ENCODE assay signal across 8 mouse cellular contexts in the genomic region with DNA sequence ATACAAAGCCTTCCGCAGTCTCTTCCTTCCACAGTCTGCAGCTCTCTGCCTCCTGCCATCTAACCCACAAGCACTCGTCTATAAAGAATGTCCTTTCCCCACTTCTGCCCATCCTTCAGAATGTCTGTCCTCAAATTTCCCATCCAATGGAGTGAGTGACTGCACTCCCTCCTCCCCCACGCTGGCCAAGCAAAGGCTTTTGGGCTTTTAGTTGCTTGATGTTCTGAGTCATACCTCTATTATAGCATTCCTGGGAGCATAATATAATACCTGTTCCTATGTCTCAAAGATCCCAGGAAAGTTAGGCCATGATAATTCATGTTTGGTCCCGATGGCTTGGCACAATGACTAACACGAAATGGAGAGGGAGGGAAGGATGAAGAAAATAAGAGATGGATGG. TPM values are rescaled to one million over a fixed set of nuclear protein-coding genes. Genes with fewer than 3 reads are reported as not detected.
DNase-seq lines count a peak whose midpoint lies in the region; ATAC-seq and TF ChIP-seq lines count a peak whose summit lies in the region.

No protein-coding gene starts in this region.

- WGBS in forebrain, embryonic 15.5 days: 22% methylated on average over 5 of the region's 5 CpGs
- 38% methylated on average over 5 of the region's 5 CpGs for WGBS in liver, embryonic 15.5 days (ENCODE audit: insufficient replicate concordance)
- 39% methylated on average over 5 of the region's 5 CpGs for WGBS in kidney, adult 2 months

- peaks cover 9% of the 10 kb centered on the region for H3K79me2 ChIP-seq in CH12.LX (replicated peaks; ENCODE audit: control insufficient read depth, extremely low read depth, insufficient read depth, poor library complexity, severe bottlenecking)

- H3K4me2 ChIP-seq in CH12.LX (ENCODE audit: insufficient read depth, low read depth, poor library complexity, severe bottlenecking): peak overlapping the region; percentile 27; the same call in 1 of the 2 replicates
- H3K4me2 ChIP-seq in forebrain, embryonic 15.5 days (replicated peaks): peak overlapping the region; percentile 73
- H3K4me2 ChIP-seq in liver, embryonic 15.5 days: peak overlapping the region; percentile 98

- no peak for TF ChIP-seq CTCF in gastrocnemius, adult 2 months (IDR thresholded peaks at IDR 0.05)
- TF ChIP-seq CTCF in CH12.LX (conservative IDR thresholded peaks at IDR 0.05 in 1 of 2, IDR thresholded peaks at IDR 0.05 in 1 of 2; ENCODE audit: low read depth in 2 of 2, low read length in 2 of 2): no peak
- no peak for TF ChIP-seq CTCF in kidney, adult 2 months (conservative IDR thresholded peaks at IDR 0.05; ENCODE audit: insufficient read depth, insufficient read length, low read depth, low read length)

- dilution Hi-C loops in CH12.LX (cut with MboI; ENCODE audit: extremely low pct_ligation_motif_present, extremely low pct_unique_long_range_greater_than_20kb, low sequenced_read_pairs): no loop called here

- no peaks in the 10 kb centered on the region for H3K27me3 ChIP-seq in CH12.LX (replicated peaks)
- H3K27me3 ChIP-seq in forebrain, embryonic 15.5 days: no peaks in the 10 kb centered on the region
- H3K27me3 ChIP-seq in liver, embryonic 15.5 days: no peaks in the 10 kb centered on the region
- H3K27me3 ChIP-seq in kidney, adult 2 months (replicated peaks; ENCODE audit: control insufficient read depth, insufficient read depth, low read length): no peaks in the 10 kb centered on the region

- peak overlapping the region; percentile 90 for H3K4me3 ChIP-seq in gastrocnemius, adult 2 months
- H3K4me3 ChIP-seq in CH12.LX (replicated peaks in 1 of 3; ENCODE audit: low read depth in 2 of 3, low read length in 2 of 3, poor library complexity in 1 of 3): peak overlapping the region in 2 of 3 experiments; percentile 73 to 87
- peak overlapping the region; percentile 73 for H3K4me3 ChIP-seq in forebrain, embryonic 15.5 days
- H3K4me3 ChIP-seq in liver, embryonic 15.5 days (replicated peaks): peak overlapping the region; percentile 78
- H3K4me3 ChIP-seq in kidney, adult 2 months (ENCODE audit: insufficient read depth, low read depth, low read length): no peak overlapping the region

- peaks cover 11 to 46% of the 10 kb centered on the region in 2 experiments for H3K4me1 ChIP-seq in CH12.LX (ENCODE audit: control insufficient read depth in 1 of 2, insufficient read depth in 2 of 2)
- H3K4me1 ChIP-seq in forebrain, embryonic 15.5 days: peaks cover 29% of the 10 kb centered on the region
- peaks cover 53% of the 10 kb centered on the region for H3K4me1 ChIP-seq in liver, embryonic 15.5 days (replicated peaks)
- peaks cover 3% of the 10 kb centered on the region; the same call in 1 of the 2 replicates for H3K4me1 ChIP-seq in kidney, adult 2 months (ENCODE audit: control insufficient read depth, insufficient read depth, low read length)

- ATAC-seq in forebrain, embryonic 15.5 days (replicated peaks): no peak
- ATAC-seq in liver, embryonic 15.5 days (ENCODE audit: insufficient read depth): no peak

- H3K9ac ChIP-seq in CH12.LX (ENCODE audit: insufficient read depth, low read depth): peak overlapping the region; percentile 21
- H3K9ac ChIP-seq in forebrain, embryonic 15.5 days (replicated peaks): peak overlapping the region; percentile 84
- peak overlapping the region; percentile 28; the same call in 1 of the 2 replicates for H3K9ac ChIP-seq in liver, embryonic 15.5 days

- H3K27ac ChIP-seq in gastrocnemius, adult 2 months: peak overlapping the region; percentile 92
- no peak overlapping the region for H3K27ac ChIP-seq in CH12.LX (ENCODE audit: insufficient read depth, low read depth)
- H3K27ac ChIP-seq in forebrain, embryonic 15.5 days (replicated peaks): peak overlapping the region; percentile 94
- H3K27ac ChIP-seq in liver, embryonic 15.5 days (replicated peaks): no peak overlapping the region
- H3K27ac ChIP-seq in kidney, adult 2 months (ENCODE audit: insufficient read depth, low read depth, low read length): no peak overlapping the region

- TF ChIP-seq EP300 in CH12.LX (IDR thresholded peaks at IDR 0.05; ENCODE audit: low read length): no peak

- H3K36me3 ChIP-seq in CH12.LX (replicated peaks in 1 of 2; ENCODE audit: control insufficient read depth in 1 of 2, insufficient read depth in 1 of 2, low read length in 1 of 2): peaks cover 9 to 25% of the 10 kb centered on the region in 2 experiments
- peaks cover 8% of the 10 kb centered on the region for H3K36me3 ChIP-seq in forebrain, embryonic 15.5 days
- H3K36me3 ChIP-seq in liver, embryonic 15.5 days (replicated peaks): peaks cover 10% of the 10 kb centered on the region
- H3K36me3 ChIP-seq in kidney, adult 2 months (ENCODE audit: control insufficient read depth, insufficient read depth, low read length): no peaks in the 10 kb centered on the region

- no peaks in the 10 kb centered on the region for H3K9me3 ChIP-seq in CH12.LX (replicated peaks; ENCODE audit: low read length)
- no peaks in the 10 kb centered on the region for H3K9me3 ChIP-seq in forebrain, embryonic 15.5 days
- H3K9me3 ChIP-seq in liver, embryonic 15.5 days (replicated peaks): no peaks in the 10 kb centered on the region

- in situ Hi-C loops in CH12.LX (cut with MboI; ENCODE audit: low pct_ligation_motif_present, low pct_unique_long_range_greater_than_20kb, low sequenced_read_pairs): no loop called here

- no peak for TF ChIP-seq POLR2A in CH12.LX (IDR thresholded peaks at IDR 0.05; ENCODE audit: low read depth, low read length)
- TF ChIP-seq POLR2A in kidney, adult 2 months (IDR thresholded peaks at IDR 0.05; ENCODE audit: low read depth, low read length): no peak

- no peak for TF ChIP-seq RAD21 in CH12.LX (IDR thresholded peaks at IDR 0.05; ENCODE audit: low read depth, low read length)

- intact Hi-C loops in gastrocnemius, adult 2 months (cut with DNase I): loop anchor here (1.0 to 10.0 kb wide), 2 partner anchors 75 to 173 kb away; no protein-coding TSS in a partner anchor

- DNase-seq in gastrocnemius, adult 2 months: no peak
- no peak for DNase-seq in gastrocnemius, adult 18-20 months (ENCODE audit: low spot score)
- no peak for DNase-seq in CH12.LX (ENCODE audit: extremely low read depth)
- no peak for DNase-seq in right cerebral cortex, postnatal 4 days
- no peak for DNase-seq in testis, postnatal 14 days (ENCODE audit: low spot score)
- no peak for DNase-seq in kidney, adult 2 months

TF ChIP-seq in CH12.LX, 34 proteins besides CTCF, POLR2A, EP300 and RAD21:
- TF ChIP-seq NRF1 (IDR thresholded peaks at IDR 0.05; ENCODE audit: low read depth, low read length) (no peak), USF1 (IDR thresholded peaks at IDR 0.05; ENCODE audit: low read depth, low read length) (no peak), JUN (IDR thresholded peaks at IDR 0.05; ENCODE audit: insufficient read depth, low read depth, low read length) (no peak), MAX (IDR thresholded peaks at IDR 0.05; ENCODE audit: low read length) (no peak), UBTF (IDR thresholded peaks at IDR 0.05; ENCODE audit: low read depth, low read length) (no peak)

RNA-seq across cellular contexts. Expression of a gene that starts 0.9 kb away (rescaled TPM):
- 1 to 10 TPM; 8.3 to 8.4 TPM for total RNA-seq in gastrocnemius, adult 2 months (2021)
- total RNA-seq in gastrocnemius, adult 18-20 months (2021): 1 to 10 TPM; 7.6 to 9.0 TPM
- 45.9 and 60.2 TPM in 2 replicates for total RNA-seq in CH12.LX (2012; rRNA removed)
- total RNA-seq in CH12.LX (2014; rRNA removed): 42.1 and 46.0 TPM in 2 replicates
- 89.7 and 101 TPM in 2 replicates for polyA plus RNA-seq in CH12.LX (2012; ENCODE audit: insufficient read length, low read depth)
- polyA plus RNA-seq in forebrain, embryonic 15.5 days (2015; fragmentation: Nextera tagmentation; extraction: Ambion mirVana): 38.1 and 38.4 TPM in 2 replicates
- 15.6 and 16.5 TPM in 2 replicates for polyA plus RNA-seq in liver, embryonic 15.5 days (2015; fragmentation: Nextera tagmentation; extraction: Ambion mirVana)
- 30.2 and 33.7 TPM in 2 replicates for polyA plus RNA-seq in kidney, adult 2 months (2012; rRNA removed)

RNA-seq across cellular contexts. Expression of a gene that starts 20.1 kb away (rescaled TPM):
- 1 to 10 TPM; 4.9 to 6.4 TPM for total RNA-seq in gastrocnemius, adult 2 months (2021)
- total RNA-seq in gastrocnemius, adult 18-20 months (2021): 1 to 10 TPM; 4.2 to 4.9 TPM
- total RNA-seq in CH12.LX (2012; rRNA removed) (52.2 and 59.7 TPM in 2 replicates), CH12.LX (2014; rRNA removed) (70.3 and 79.9 TPM in 2 replicates)
- 74.3 and 91.6 TPM in 2 replicates for polyA plus RNA-seq in CH12.LX (2012; ENCODE audit: insufficient read length, low read depth)
- polyA plus RNA-seq in forebrain, embryonic 15.5 days (2015; fragmentation: Nextera tagmentation; extraction: Ambion mirVana): 40.2 and 45.0 TPM in 2 replicates
- 13.2 and 14.4 TPM in 2 replicates for polyA plus RNA-seq in liver, embryonic 15.5 days (2015; fragmentation: Nextera tagmentation; extraction: Ambion mirVana)
- 27.0 and 27.9 TPM in 2 replicates for polyA plus RNA-seq in kidney, adult 2 months (2012; rRNA removed)

RNA-seq across cellular contexts. Expression of a gene that starts 21.7 kb away (rescaled TPM):
- total RNA-seq in gastrocnemius, adult 2 months (2021): 10 to 100 TPM; 18.5 to 18.7 TPM
- 10 to 100 TPM; 17.9 to 19.2 TPM for total RNA-seq in gastrocnemius, adult 18-20 months (2021)
- total RNA-seq in CH12.LX (2012; rRNA removed) (33.0 and 37.5 TPM in 2 replicates), CH12.LX (2014; rRNA removed) (12.9 and 13.2 TPM in 2 replicates)
- 101 and 113 TPM in 2 replicates for polyA plus RNA-seq in CH12.LX (2012; ENCODE audit: insufficient read length, low read depth)
- 33.4 and 37.2 TPM in 2 replicates for polyA plus RNA-seq in forebrain, embryonic 15.5 days (2015; fragmentation: Nextera tagmentation; extraction: Ambion mirVana)
- 13.5 and 14.5 TPM in 2 replicates for polyA plus RNA-seq in liver, embryonic 15.5 days (2015; fragmentation: Nextera tagmentation; extraction: Ambion mirVana)
- 12.4 and 12.9 TPM in 2 replicates for polyA plus RNA-seq in kidney, adult 2 months (2012; rRNA removed)

RNA-seq across cellular contexts. Expression of a gene that starts 27.7 kb away (rescaled TPM):
- total RNA-seq in gastrocnemius, adult 2 months (2021): under 1 TPM in 1 of 2 experiments, not detected in 1; 0.75 TPM
- under 1 TPM; 0.19 to 0.25 TPM for total RNA-seq in gastrocnemius, adult 18-20 months (2021)
- 0.08 TPM in 1 of 2 replicates, not detected in the other for total RNA-seq in CH12.LX (2012; rRNA removed)
- total RNA-seq in CH12.LX (2014; rRNA removed): 0.05 TPM in 1 of 2 replicates, not detected in the other
- polyA plus RNA-seq in CH12.LX (2012; ENCODE audit: insufficient read length, low read depth): 0.20 and 0.74 TPM in 2 replicates
- 0.52 and 0.56 TPM in 2 replicates for polyA plus RNA-seq in forebrain, embryonic 15.5 days (2015; fragmentation: Nextera tagmentation; extraction: Ambion mirVana)
- 0.22 and 0.26 TPM in 2 replicates for polyA plus RNA-seq in liver, embryonic 15.5 days (2015; fragmentation: Nextera tagmentation; extraction: Ambion mirVana)
- 11.6 and 12.4 TPM in 2 replicates for polyA plus RNA-seq in kidney, adult 2 months (2012; rRNA removed)

RNA-seq across cellular contexts. Expression of a gene that starts 28.2 kb away (rescaled TPM):
- total RNA-seq in gastrocnemius, adult 2 months (2021): 1 to 10 TPM; 1.2 to 1.4 TPM
- 1 to 10 TPM in 1 of 2 experiments, under 1 TPM in 1; 0.73 to 1.2 TPM for total RNA-seq in gastrocnemius, adult 18-20 months (2021)
- total RNA-seq in CH12.LX (2012; rRNA removed) (0.04 and 0.08 TPM in 2 replicates), CH12.LX (2014; rRNA removed) (not detected in 2 replicates)
- 0.56 and 0.59 TPM in 2 replicates for polyA plus RNA-seq in CH12.LX (2012; ENCODE audit: insufficient read length, low read depth)
- 1.4 and 1.9 TPM in 2 replicates for polyA plus RNA-seq in forebrain, embryonic 15.5 days (2015; fragmentation: Nextera tagmentation; extraction: Ambion mirVana)
- 2.0 and 2.2 TPM in 2 replicates for polyA plus RNA-seq in liver, embryonic 15.5 days (2015; fragmentation: Nextera tagmentation; extraction: Ambion mirVana)
- 99.3 and 103 TPM in 2 replicates for polyA plus RNA-seq in kidney, adult 2 months (2012; rRNA removed)

Comparison
In these comparisons a context has a peak if more than half of its experiments do, and no peak if none do; other contexts are left out.
1. H3K27ac ChIP-seq: peak in gastrocnemius, adult 2 months (single experiment) and forebrain, embryonic 15.5 days (single experiment); none in CH12.LX (single experiment), liver, embryonic 15.5 days (single experiment) and kidney, adult 2 months (single experiment).
2. H3K4me2 ChIP-seq: peak in every context shown above with its lines; median percentile 98 in liver, embryonic 15.5 days; 73 in forebrain, embryonic 15.5 days; 27 in CH12.LX.
3. H3K9ac ChIP-seq: peak in every context shown above with its lines; median percentile 84 in forebrain, embryonic 15.5 days; 28 in liver, embryonic 15.5 days; 21 in CH12.LX.